In the genomic region with DNA sequence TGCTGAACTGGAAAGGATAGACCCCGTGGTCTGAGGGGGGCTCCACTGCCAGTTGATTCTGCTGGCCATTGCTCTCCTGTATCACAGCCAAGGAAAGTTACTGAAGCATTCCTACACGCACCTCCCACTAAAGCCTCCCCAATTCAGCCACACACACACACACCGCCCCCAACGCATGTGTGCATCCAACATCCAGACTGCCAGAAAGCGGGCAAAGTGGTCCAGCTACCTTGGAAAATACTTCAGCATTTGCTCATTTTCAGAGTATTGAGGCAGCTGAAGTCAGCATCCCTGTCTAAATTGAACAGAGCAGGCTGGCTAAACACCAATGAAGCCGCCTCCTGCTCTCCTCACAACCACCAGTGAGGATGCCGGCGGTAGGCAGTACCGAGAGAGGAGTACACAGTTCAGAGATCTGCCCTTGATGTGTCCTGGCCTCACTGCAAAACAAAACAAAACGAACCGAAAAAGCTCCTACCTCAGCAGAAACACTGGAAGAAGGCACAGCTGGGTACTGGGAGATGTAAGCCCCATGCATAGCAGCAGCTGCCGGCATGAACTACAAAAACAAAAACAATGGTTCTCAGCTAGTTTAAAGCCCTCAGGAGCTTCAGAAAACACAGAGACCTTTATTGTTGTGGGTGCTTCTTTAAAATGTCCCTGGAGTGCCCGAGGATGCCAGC, we compare ENCODE assay signal across 14 mouse cellular contexts. TPM values are rescaled to one million over a fixed set of nuclear protein-coding genes. Genes with fewer than 3 reads are reported as not detected.
A peak's percentile ranks its signal among the peaks of the same experiment; 100 is the strongest.
DNase-seq lines count a peak whose midpoint lies in the region; ATAC-seq lines count a peak whose summit lies in the region.
"Had no signal": no experiment of that assay in that cellular context is flagged by ENCODE, and none has a peak within 500 bp of the region (broad histone marks: within the 10 kb centered on the region; RNA-seq: fewer than 3 reads in every experiment).

No protein-coding gene starts in this region.

- no peak overlapping the region for H3K4me2 ChIP-seq in forebrain, embryonic 11.5 days (ENCODE audit: low read depth, low read length, severe bottlenecking)
- no peak overlapping the region for H3K4me2 ChIP-seq in forebrain, embryonic 12.5 days
- H3K4me2 ChIP-seq: neural tube, embryonic 13.5 days had no signal

- 49% methylated on average over 13 of the region's 13 CpGs for WGBS in forebrain, embryonic 11.5 days
- 53% methylated on average over 13 of the region's 13 CpGs for WGBS in forebrain, embryonic 12.5 days

- H3K4me3 ChIP-seq in forebrain, embryonic 11.5 days (ENCODE audit: low read depth, low read length), result no peak overlapping the region
- no peak overlapping the region for H3K4me3 ChIP-seq in forebrain, embryonic 12.5 days (replicated peaks)
- H3K4me3 ChIP-seq: heart, embryonic 10.5 days; neural tube, embryonic 13.5 days had no signal

- ATAC-seq in forebrain, embryonic 11.5 days (replicated peaks; ENCODE audit: low FRiP score), result no peak
- no peak for ATAC-seq in forebrain, embryonic 12.5 days (ENCODE audit: low FRiP score)
- ATAC-seq: lung, postnatal 0 days had no signal

- no peaks in the 10 kb centered on the region for H3K9me3 ChIP-seq in forebrain, embryonic 11.5 days (ENCODE audit: control insufficient read depth, low read length)
- H3K9me3 ChIP-seq in forebrain, embryonic 12.5 days, result no peaks in the 10 kb centered on the region
- H3K9me3 ChIP-seq: heart, embryonic 10.5 days; neural tube, embryonic 13.5 days had no signal

- 0 out of 2 replicates have a peak overlapping the region, but pooled peaks have one; percentile 17 for H3K9ac ChIP-seq in forebrain, embryonic 11.5 days (ENCODE audit: low read length)
- H3K9ac ChIP-seq in forebrain, embryonic 12.5 days, result no peak overlapping the region
- H3K9ac ChIP-seq: neural tube, embryonic 13.5 days had no signal

- H3K4me1 ChIP-seq in forebrain, embryonic 11.5 days (replicated peaks; ENCODE audit: control insufficient read depth, insufficient read depth, low read length), result no peaks in the 10 kb centered on the region
- H3K4me1 ChIP-seq in forebrain, embryonic 12.5 days, result no peaks in the 10 kb centered on the region
- H3K4me1 ChIP-seq: heart, embryonic 10.5 days had no signal

- no peaks in the 10 kb centered on the region for H3K36me3 ChIP-seq in forebrain, embryonic 11.5 days (ENCODE audit: control insufficient read depth, insufficient read depth, low read length)
- peaks cover 37% of the 10 kb centered on the region for H3K36me3 ChIP-seq in forebrain, embryonic 12.5 days (replicated peaks)

- no peak for DNase-seq in forebrain, embryonic 11.5 days (ENCODE audit: low spot score)
- peak; percentile 79 for DNase-seq in right cerebral cortex, adult 18-20 months
- no peak for DNase-seq in right cerebral cortex, postnatal 4 days
- DNase-seq in left cerebral cortex, adult 8-10 months (ENCODE audit: low spot score in 2 of 2), result peak; percentile 26 to 74
- peak; percentile 73 to 79 for DNase-seq in right cerebral cortex, postnatal 36 days (ENCODE audit: low spot score in 2 of 2)
- DNase-seq in spleen, adult 12 weeks (ENCODE audit: low spot score), result no peak
- DNase-seq in cerebellum, postnatal 25 days, result no peak
- DNase-seq: cerebellum, adult 11 months; kidney, postnatal 36 days had no signal

- no peaks in the 10 kb centered on the region for H3K27me3 ChIP-seq in forebrain, embryonic 11.5 days (ENCODE audit: control insufficient read depth, insufficient read depth, low read length)
- H3K27me3 ChIP-seq in forebrain, embryonic 12.5 days, result no peaks in the 10 kb centered on the region
- H3K27me3 ChIP-seq: neural tube, embryonic 13.5 days had no signal

- H3K27ac ChIP-seq in forebrain, embryonic 11.5 days (ENCODE audit: low read depth, low read length), result no peak overlapping the region
- H3K27ac ChIP-seq in forebrain, embryonic 12.5 days, result no peak overlapping the region
- H3K27ac ChIP-seq: heart, embryonic 10.5 days; neural tube, embryonic 13.5 days; stomach, postnatal 0 days had no signal

RNA-seq across cellular contexts. Expression of gene Baz2a, which starts 42.4 kb away (rescaled TPM):
- 20.9 and 21.9 TPM in 2 replicates for polyA plus RNA-seq in forebrain, embryonic 11.5 days (2014; fragmentation: Nextera tagmentation; extraction: Ambion mirVana)
- 14.0 and 14.6 TPM in 2 replicates for polyA plus RNA-seq in forebrain, embryonic 12.5 days (2016; fragmentation: Nextera tagmentation; extraction: Ambion mirVana)
- 10 to 100 TPM; 36.4 to 39.1 (median 38.4) TPM for total RNA-seq in left cerebral cortex, adult 8-10 months (2022)

RNA-seq across cellular contexts. Expression of gene Rbms2, which starts 46.3 kb away (rescaled TPM):
- polyA plus RNA-seq in forebrain, embryonic 11.5 days (2014; fragmentation: Nextera tagmentation; extraction: Ambion mirVana), result 21.7 and 22.3 TPM in 2 replicates
- 19.2 and 20.3 TPM in 2 replicates for polyA plus RNA-seq in forebrain, embryonic 12.5 days (2016; fragmentation: Nextera tagmentation; extraction: Ambion mirVana)
- 10 to 100 TPM; 14.3 to 18.7 (median 17.1) TPM for total RNA-seq in left cerebral cortex, adult 8-10 months (2022)

RNA-seq across cellular contexts. Expression of gene Atp5b, which starts 50.7 kb away (rescaled TPM):
- polyA plus RNA-seq in forebrain, embryonic 11.5 days (2014; fragmentation: Nextera tagmentation; extraction: Ambion mirVana), result 2,200 and 2,324 TPM in 2 replicates
- 2,091 and 2,135 TPM in 2 replicates for polyA plus RNA-seq in forebrain, embryonic 12.5 days (2016; fragmentation: Nextera tagmentation; extraction: Ambion mirVana)
- 1,000 to 10,000 TPM; 1,625 to 1,859 (median 1,782) TPM for total RNA-seq in left cerebral cortex, adult 8-10 months (2022)

Comparison
In these comparisons a context has a peak if more than half of its experiments do, and no peak if none do; other contexts are left out.
1. DNase-seq: peak in right cerebral cortex, adult 18-20 months (single experiment), left cerebral cortex, adult 8-10 months (2 of 2) and right cerebral cortex, postnatal 36 days (2 of 2); none in forebrain, embryonic 11.5 days (single experiment), right cerebral cortex, postnatal 4 days (single experiment), spleen, adult 12 weeks (single experiment) and cerebellum, postnatal 25 days (0 of 2).